Mouse (Mus musculus) bone marrow, adult 2 months (tissue): ENCODE results near the gene Ankrd12.

ENCODE experiments used
- CTCF ChIP-seq: fragments of 200-500 bp; IDR thresholded peaks from 2 replicates; pipeline ENCODE4 v1.5.1; 2011; ENCODE audit warnings: low read length, control low read depth; ENCODE audit not compliant: control insufficient read depth, insufficient read depth
- POLR2A ChIP-seq: fragments of 200-500 bp; IDR thresholded peaks from 2 replicates; pipeline ENCODE4 v1.6.1; 2011; ENCODE audit warnings: low read depth, mild to moderate bottlenecking, control low read depth, low read length, borderline replicate concordance; ENCODE audit not compliant: control insufficient read depth

- TF ChIP-seq CTCF, result no peak
- no peak for TF ChIP-seq POLR2A
These were observed 154.9 kb downstream of the Ankrd12 start for GRCm38 (mm10) chr17:65921975-65922374.
